Mouse (Mus musculus) limb, embryonic 10.5 days (tissue): ENCODE measurements around the gene Usp44. TPM values are rescaled to one million over a fixed set of nuclear protein-coding genes. Genes with fewer than 3 reads are reported as not detected.
A peak's percentile ranks its signal among the peaks of the same experiment; 100 is the strongest.
"Not testable (repeated sequence)": the region's sequence is repeated elsewhere in the genome, so short reads cannot be mapped to it uniquely, and the experiment has no call there.

ENCODE experiments used
- DNase-seq: peaks from one replicate; pipeline ENCODE4 v3.0.0-alpha.2; 2017; ENCODE audit warnings: low spot score
- H3K27ac ChIP-seq: fragments of 300-500 bp; sonication (generic); 2 replicates; pipeline ENCODE4 v1.5.1; 2016; ENCODE audit warnings: mild to moderate bottlenecking
- H3K27me3 ChIP-seq: fragments of 300-500 bp; sonication (generic); 2 replicates; pipeline ENCODE4 v1.6.1; 2016; ENCODE audit warnings: low read depth, mild to moderate bottlenecking; ENCODE audit not compliant: poor library complexity, severe bottlenecking
- H3K36me3 ChIP-seq: fragments of 300-500 bp; sonication (generic); 2 replicates; pipeline ENCODE4 v1.6.1; 2016; ENCODE audit warnings: mild to moderate bottlenecking, moderate library complexity
- H3K4me1 ChIP-seq: fragments of 300-500 bp; sonication (generic); 2 replicates; pipeline ENCODE4 v1.6.1; 2016
- H3K4me3 ChIP-seq: fragments of 300-500 bp; sonication (generic); 2 replicates; pipeline ENCODE4 v1.5.1; 2016; ENCODE audit warnings: mild to moderate bottlenecking, moderate library complexity
- H3K9me3 ChIP-seq: fragments of 300-500 bp; sonication (generic); replicated peaks from 2 replicates; pipeline ENCODE4 v1.6.1; 2016; ENCODE audit warnings: mild to moderate bottlenecking
- WGBS: fragments of 180-500 bp; shearing (Covaris S2); methylation state at CpG from one replicate; pipeline ENCODE4 v1.1.7; 2016; 5-methylcytosine and 5-hydroxymethylcytosine counted together
- polyA plus RNA-seq: library from polyadenylated mRNA; unstranded; fragments of >200 nt; fragmentation: Nextera tagmentation; extraction: Ambion mirVana; gene quantifications from 2 replicates; pipeline ENCODE4 v1.2.1, GENCODE M21; 2016

Gene Usp44
- 1.0 and 1.1 TPM in 2 replicates for polyA plus RNA-seq

DNA sequence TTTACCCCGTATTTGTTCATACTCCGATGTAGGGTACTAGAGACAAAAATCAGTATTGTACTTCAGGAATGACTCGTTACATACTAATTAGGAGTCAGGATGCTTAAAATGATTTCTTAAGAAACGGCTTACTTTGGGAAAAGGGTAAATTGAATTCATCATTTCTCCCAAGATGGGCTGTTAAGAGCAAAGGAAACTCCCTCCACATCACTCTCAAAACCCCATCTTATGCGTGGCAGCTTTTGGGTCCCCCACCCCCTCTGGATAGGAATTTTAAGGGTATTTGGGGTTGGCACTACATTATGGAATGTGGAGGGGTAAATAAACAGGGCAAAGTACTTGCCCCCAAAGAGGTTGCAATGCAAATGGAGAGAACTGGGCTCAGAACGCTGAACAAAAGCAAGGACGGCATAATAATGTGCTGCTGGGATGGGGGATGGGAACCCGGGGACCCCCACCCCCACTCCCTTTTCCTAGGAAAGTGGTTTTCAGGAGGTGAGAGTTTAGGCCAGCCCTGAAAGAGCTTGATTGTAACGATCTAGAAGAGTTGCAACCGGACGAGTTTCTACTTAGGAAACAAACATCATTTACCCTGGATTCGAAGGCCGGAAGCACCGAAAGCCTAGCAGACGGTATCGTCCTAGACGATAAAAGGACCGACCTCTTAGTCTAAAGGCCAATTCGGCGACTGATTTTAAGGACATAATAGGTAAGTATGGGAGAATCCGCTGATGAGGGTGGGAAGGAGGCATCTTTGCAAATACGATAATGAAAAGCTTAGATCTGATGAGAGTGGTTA, at the start of gene Usp44:
Usp44 (plus strand) TSS at position 625 of the 799 bp plus-strand sequence.
- Histone ChIP-seq H3K27me3 (peaks cover 68% of the 10 kb centered on the region), H3K4me3 (peak within 1 kb of the TSS; percentile 35), H3K4me1 (peaks cover 27% of the 10 kb centered on the region), H3K36me3 (no peaks in the 10 kb centered on the region), H3K9me3 (no peaks in the 10 kb centered on the region), H3K27ac (no peak within 1 kb of the TSS)
- DNase-seq = peak; percentile 37
- 5% methylated on average over 22 of the region's 22 CpGs for WGBS

DNA sequence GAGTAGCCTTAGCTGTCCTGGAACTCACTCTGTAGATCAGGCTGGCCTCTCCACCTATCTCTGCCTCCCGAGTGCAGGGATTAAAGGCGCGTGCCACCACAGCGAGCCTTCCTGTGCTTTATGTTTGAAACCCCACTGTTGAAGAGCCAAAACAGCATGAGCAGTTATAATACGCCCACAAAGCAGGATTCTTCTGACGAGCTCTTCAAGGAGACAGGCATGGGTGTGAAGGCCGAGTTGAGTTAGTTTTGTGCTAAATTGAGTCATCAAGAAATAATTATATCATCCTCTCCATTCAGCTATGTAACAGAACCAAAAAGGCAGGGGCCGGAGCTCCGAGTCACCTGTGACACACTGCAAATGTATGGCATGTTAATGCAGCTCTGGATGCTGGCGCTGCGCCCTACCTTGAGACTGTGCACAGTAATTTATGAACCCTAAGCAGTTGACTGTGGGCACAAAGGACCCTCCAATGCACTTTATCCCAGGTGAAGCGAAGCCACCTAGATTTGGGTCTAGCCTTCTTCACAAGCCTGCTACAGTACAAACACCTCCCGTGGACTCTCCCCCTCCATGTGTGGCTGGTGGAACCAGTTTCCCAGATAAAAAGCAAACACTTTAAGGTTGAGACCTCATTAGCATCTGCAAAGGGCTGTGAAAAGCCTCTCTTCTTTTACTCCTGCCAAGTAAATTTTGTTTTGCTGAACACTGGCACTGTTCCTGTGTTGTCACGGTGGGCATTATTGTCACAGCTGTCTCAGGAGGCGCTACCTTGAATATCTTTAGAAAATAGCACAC, 47.9 kb upstream of the Usp44 start:
- Histone ChIP-seq H3K9me3 (no peaks in the 10 kb centered on the region), H3K4me3 (no peak overlapping the region), H3K27me3 (no peaks in the 10 kb centered on the region), H3K4me1 (no peaks in the 10 kb centered on the region), H3K27ac (no peak overlapping the region), H3K36me3 (no peaks in the 10 kb centered on the region)
- DNase-seq = no peak
- WGBS = 80% methylated on average over 15 of the region's 15 CpGs

DNA sequence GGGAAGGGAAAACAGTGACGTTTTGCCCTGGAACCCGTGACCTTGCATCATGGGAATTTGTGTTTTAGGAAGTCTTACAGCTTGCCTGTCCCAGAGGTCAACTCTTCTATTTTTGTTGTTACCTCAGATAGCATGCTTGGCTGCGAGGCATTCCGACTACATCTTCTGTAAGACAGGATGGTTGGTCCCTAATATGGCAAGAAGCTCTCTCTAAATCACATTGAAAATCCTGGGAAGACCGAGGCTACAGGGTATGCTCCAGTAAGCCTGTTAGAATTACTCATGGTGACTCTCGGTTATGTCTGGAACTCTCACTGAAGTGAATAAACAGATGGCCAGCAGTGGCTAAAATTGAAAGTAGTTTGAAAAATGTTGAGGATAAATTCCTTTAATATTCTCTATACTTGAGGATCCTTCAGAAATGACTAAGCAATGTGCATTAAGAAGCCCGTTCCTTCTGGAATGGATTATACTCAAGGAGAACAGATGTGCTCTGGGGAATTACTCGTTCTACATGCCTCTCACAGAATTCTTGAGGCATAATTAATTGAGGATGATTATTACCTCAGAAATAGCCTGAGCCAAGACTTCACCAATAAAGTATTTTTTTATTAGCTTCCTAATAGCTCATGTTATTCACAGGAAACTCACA, 31.5 kb upstream of the Usp44 start:
- Histone ChIP-seq H3K27ac (no peak overlapping the region), H3K27me3 (no peaks in the 10 kb centered on the region), H3K9me3 (no peaks in the 10 kb centered on the region), H3K36me3 (no peaks in the 10 kb centered on the region), H3K4me1 (peaks cover 10% of the 10 kb centered on the region), H3K4me3 (no peak overlapping the region)
- WGBS = 83% methylated on average over 8 of the region's 8 CpGs
- DNase-seq = no peak

DNA sequence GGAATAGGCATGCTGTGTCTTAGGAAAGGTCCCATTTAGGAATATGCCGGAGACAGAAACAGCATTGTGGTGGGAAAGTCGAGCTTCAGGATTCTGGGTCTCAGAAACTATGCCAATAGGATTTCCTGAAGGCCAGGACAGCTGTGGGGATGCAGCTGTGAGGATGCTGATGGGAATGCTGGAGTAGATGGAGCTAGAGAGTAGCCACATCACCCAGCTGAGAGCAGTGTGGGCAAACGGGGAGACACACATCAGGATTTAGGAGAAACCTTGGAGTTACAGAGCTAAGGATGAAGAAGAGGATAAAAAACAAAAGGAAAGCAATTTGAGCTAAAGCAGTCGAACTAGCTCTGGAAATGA, 31.0 kb upstream of the Usp44 start:
- WGBS = 74% methylated on average over 4 of the region's 4 CpGs
- Histone ChIP-seq H3K27ac (no peak overlapping the region), H3K27me3 (no peaks in the 10 kb centered on the region)

DNA sequence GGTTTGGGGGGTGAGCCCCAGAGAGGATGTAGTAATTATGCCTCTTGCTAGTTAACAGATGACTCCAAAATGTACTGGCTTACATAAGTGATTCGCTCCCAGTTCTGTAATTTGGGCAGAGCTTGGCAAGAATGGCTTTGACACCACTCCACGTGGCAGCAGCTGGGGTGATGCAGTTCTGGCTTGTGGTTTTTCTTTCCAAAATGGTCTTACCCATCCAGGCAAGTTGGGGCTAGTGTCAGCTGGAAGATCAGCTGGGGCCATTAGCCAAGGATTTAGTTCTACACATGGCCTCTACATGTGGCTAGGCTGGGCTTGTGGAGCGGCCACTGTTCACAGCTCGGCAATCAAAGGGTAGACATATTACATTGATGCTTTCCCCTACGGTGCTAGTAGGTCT, 30.5 kb upstream of the Usp44 start:
- peaks cover 10% of the 10 kb centered on the region for H3K4me1 ChIP-seq
- H3K4me3 ChIP-seq = no peak overlapping the region
- H3K27me3 ChIP-seq = no peaks in the 10 kb centered on the region
- no peaks in the 10 kb centered on the region for H3K9me3 ChIP-seq
- no peaks in the 10 kb centered on the region for H3K36me3 ChIP-seq
- DNase-seq = no peak
- no peak overlapping the region for H3K27ac ChIP-seq
- whole genome bisulfite sequencing = 91% methylated on average over 5 of the region's 5 CpGs

More for the DNA sequence above, 31.0 kb upstream of the Usp44 start:
- H3K4me3 ChIP-seq = no peak overlapping the region
- no peak for DNase-seq
- no peaks in the 10 kb centered on the region for H3K9me3 ChIP-seq
- no peaks in the 10 kb centered on the region for H3K36me3 ChIP-seq
- H3K4me1 ChIP-seq = peaks cover 10% of the 10 kb centered on the region

DNA sequence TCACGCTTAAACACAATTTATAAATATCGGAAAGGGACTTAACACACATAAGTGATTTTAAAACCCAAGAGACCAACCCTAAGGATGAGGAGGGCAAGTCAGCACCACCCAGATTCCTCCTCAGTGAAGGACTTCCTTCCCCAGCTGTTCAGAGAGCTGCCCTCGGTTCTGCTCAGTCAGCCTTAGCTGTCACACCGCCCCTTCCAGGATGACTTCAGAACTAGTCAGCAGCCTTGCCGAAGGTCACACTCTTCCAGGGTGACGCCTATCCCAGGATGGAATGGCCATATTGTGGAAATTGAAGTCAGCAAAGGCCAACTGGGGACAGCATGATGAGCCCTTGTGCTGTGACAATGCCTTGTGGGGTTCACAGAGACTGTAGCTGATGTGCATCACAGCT, 28.2 kb upstream of the Usp44 start:
- WGBS = 80% methylated on average over 6 of the region's 6 CpGs

DNA sequence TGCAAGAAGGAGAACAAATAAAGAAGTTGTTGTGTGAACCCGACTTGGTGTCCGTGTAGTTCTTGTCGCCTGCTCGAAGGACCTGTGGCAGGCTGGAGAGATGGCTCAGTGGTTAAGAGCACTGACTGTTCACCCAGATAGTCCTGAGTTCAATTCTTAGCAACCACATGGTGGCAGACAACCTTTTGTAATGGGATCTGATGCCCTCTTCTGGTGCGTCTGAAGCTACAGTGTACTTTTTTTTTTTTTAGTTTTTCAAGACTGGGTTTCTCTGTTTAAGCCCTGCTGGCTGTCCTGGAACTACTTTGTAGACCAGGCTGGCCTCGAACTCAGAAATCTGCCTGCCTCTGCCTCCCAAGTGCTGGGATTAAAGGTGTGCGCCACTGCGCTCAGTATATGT, 21.9 kb upstream of the Usp44 start:
- H3K27ac ChIP-seq, DNase-seq, H3K9me3 ChIP-seq, H3K4me3 ChIP-seq, H3K36me3 ChIP-seq, H3K4me1 ChIP-seq, H3K27me3 ChIP-seq: not testable (repeated sequence)
- 96% methylated on average over 8 of the region's 8 CpGs for WGBS

More for the DNA sequence above, 28.2 kb upstream of the Usp44 start:
- Histone ChIP-seq H3K27me3 (no peaks in the 10 kb centered on the region), H3K9me3 (no peaks in the 10 kb centered on the region), H3K4me3 (no peak overlapping the region), H3K27ac (no peak overlapping the region), H3K4me1 (peaks cover 10% of the 10 kb centered on the region), H3K36me3 (no peaks in the 10 kb centered on the region)
- DNase-seq = no peak

DNA sequence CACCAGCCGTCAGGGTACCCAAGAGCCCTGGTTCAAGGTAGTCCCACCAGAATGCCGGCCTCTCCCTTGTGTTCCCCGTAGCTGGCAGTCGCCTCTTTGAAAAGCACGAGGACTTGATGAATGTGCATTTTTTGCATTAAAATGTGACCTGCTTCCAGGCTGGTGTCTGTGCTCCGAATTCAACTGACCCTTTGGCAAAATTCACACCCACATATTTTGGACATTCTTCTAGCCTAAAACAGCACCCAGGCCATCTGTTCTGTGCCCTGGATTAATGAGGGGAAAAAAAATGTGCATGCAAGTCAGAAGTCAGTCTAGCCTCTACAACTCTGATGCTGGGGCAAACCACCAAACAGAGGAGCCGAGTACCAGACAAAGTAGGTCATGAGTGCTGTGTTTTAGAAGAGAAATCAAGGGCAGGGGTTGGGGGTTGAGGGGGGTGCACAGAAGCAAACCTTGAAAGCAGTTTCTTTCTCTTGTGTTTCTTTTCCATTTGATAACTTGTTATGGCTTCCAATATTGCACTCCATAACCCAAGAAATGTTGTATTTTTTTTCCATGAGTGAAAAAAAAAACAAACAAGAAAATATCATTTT, 20.7 kb upstream of the Usp44 start:
- H3K27me3 ChIP-seq = no peaks in the 10 kb centered on the region
- no peak for DNase-seq
- no peak overlapping the region for H3K4me3 ChIP-seq
- H3K27ac ChIP-seq = no peak overlapping the region
- no peaks in the 10 kb centered on the region for H3K36me3 ChIP-seq
- no peaks in the 10 kb centered on the region for H3K9me3 ChIP-seq
- 58% methylated on average over 7 of the region's 7 CpGs for WGBS
- H3K4me1 ChIP-seq = no peaks in the 10 kb centered on the region

DNA sequence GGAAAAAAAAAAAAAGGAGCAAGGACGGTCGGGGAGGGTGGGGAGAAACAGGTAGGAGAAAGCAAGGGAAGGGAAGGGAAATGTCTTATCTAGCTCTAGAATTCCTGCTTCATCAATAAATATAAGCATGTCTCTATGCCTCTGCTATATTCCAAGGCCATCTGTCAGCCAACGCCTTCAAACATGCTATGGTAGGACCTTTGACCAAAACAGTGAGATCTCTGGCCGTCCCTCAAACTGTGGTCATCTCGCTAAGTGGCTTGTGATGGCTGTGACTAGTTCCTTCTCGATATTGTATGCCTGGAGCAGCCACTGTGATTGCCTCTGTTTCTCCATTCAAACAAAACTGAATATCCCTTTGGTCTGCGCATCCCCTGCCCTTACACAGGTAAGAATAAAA, 19.3 kb upstream of the Usp44 start:
- 81% methylated on average over 7 of the region's 7 CpGs for WGBS
- H3K9me3 ChIP-seq = no peaks in the 10 kb centered on the region
- no peak for DNase-seq
- no peaks in the 10 kb centered on the region for H3K36me3 ChIP-seq
- no peaks in the 10 kb centered on the region for H3K27me3 ChIP-seq
- H3K4me3 ChIP-seq = no peak overlapping the region
- no peak overlapping the region for H3K27ac ChIP-seq
- no peaks in the 10 kb centered on the region for H3K4me1 ChIP-seq

DNA sequence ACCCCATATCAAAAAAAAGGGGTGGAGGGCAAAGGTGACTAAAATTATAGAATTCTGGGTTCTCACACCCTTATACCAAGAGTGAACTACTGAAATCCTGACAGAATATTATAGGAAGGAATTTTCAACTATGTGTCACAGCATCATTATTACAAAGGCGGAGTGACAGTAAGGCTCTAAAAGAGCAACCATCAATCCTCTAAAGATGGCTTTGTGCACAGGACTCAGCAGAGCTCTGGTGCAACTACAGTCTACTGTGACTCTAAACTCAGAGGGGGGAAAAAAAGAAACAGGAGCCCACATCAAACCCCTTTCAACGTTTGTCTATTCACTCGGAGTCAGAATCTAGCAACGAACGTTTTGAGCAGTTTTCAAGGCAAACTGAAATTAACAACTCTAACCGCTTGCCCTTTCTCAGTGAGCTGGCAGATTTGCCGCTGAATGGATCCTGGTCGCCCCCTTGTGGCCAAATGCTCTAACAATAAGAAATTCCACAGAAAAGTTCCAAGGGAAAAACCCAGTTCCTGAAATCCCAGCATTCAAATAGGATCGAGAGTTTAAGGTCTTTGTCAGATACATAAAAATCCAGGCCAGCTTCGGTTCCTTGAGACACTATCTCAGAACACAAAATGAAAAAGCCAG, 18.5 kb upstream of the Usp44 start:
- no peaks in the 10 kb centered on the region for H3K36me3 ChIP-seq
- 28% methylated on average over 10 of the region's 10 CpGs for WGBS
- peak; percentile 89 for DNase-seq
- H3K27ac ChIP-seq = no peak overlapping the region
- H3K4me3 ChIP-seq = no peak overlapping the region
- no peaks in the 10 kb centered on the region for H3K9me3 ChIP-seq
- no peaks in the 10 kb centered on the region for H3K27me3 ChIP-seq
- H3K4me1 ChIP-seq = no peaks in the 10 kb centered on the region

DNA sequence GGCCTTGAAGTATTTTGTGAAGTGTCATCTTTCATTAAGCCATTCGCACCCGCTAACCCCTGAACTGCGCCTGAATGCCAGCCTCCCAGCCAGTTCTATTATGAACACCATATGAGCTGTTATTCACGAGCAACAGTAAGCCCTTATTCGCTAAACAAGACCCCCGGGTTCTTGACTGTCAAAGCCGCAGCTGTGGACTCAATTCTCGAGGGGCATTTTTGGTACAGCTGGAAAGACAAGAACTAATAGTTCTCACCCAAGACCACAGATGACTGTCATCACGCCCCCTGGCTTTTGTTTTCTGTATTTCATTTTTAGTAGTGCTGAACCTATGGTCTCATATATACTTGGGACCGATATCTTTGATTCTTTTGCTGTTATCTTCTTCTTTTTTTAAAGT, 17.6 kb upstream of the Usp44 start:
- Histone ChIP-seq H3K9me3 (no peaks in the 10 kb centered on the region), H3K4me1 (no peaks in the 10 kb centered on the region), H3K27me3 (no peaks in the 10 kb centered on the region), H3K4me3 (no peak overlapping the region), H3K36me3 (no peaks in the 10 kb centered on the region), H3K27ac (no peak overlapping the region)
- DNase-seq = no peak
- 87% methylated on average over 10 of the region's 10 CpGs for WGBS

DNA sequence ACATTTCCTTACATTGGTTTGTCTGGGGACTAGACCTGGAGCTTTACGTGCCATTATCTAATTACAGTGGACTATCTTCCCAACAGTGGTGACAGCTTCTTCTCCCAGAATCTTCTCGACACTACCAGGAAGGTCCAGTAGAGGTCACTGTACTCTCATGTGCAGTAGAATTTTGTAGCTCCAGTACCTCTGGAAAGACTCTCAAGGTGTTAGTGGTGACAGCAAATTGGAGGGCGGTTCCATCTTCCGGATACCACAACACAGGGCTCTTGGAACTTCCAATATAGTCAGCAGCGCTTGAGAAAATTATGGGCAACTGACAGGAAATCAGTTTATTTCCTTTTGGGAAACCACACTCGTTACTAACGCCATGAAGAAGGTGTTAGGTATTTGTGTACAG, 12.7 kb upstream of the Usp44 start:
- WGBS = 38% methylated on average over 7 of the region's 7 CpGs
- H3K27me3 ChIP-seq = peaks cover 14% of the 10 kb centered on the region
- no peak overlapping the region for H3K4me3 ChIP-seq
- no peak overlapping the region for H3K27ac ChIP-seq
- H3K9me3 ChIP-seq = no peaks in the 10 kb centered on the region
- DNase-seq = peak; percentile 64
- peaks cover 4% of the 10 kb centered on the region; the same call in 1 of the 2 replicates for H3K4me1 ChIP-seq
- no peaks in the 10 kb centered on the region for H3K36me3 ChIP-seq
